Mouse (Mus musculus): ENCODE results near the gene Lsm2. TPM values are rescaled to one million over a fixed set of nuclear protein-coding genes. Genes with fewer than 3 reads are reported as not detected.

The Lsm2 gene
- polyA plus RNA-seq, 1 experiment from 2014 or later, result 216 TPM

DNA sequence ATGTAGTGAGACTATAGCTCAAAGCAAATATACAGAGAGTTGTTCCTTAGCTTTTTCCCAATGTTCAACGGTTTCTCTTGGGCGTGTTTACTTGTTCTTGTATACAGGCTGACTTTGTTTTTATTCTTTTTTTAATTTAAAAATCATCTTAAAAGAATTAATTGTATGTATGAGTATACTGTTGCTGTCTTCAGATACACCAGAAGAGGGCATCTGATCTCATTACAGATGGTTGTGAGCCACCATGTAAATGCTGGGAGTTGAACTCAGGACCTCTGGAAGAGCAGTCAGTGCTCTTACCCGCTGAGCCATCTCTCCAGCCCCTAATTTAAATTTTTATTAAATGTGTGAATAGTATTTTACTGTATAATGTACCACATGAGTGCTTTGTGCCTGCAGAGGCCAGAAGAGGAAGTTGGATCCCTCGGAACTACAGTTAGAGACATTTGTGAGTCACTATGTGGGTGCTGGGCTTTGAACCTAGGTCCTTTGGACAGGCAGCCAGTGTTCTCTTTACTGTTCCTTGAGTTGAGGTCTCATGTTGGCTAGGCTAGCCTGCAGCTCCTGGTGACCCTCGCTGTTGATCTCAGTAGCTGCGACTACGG, 25.8 kb downstream of the Lsm2 start:
- ATAC-seq (replicated peaks; ENCODE audit: low FRiP score, low TSS enrichment, low read depth), result no peak
- H3K27ac ChIP-seq (ENCODE audit: low read depth), result no peak overlapping the region
- no peak for DNase-seq (ENCODE audit: low spot score)
- WGBS, result 93% methylated on average over 7 of the region's 7 CpGs
- H3K36me3 ChIP-seq (ENCODE audit: control insufficient read depth, insufficient read depth, low read length), result peaks cover 84% of the 10 kb centered on the region
- peaks cover 10% of the 10 kb centered on the region for H3K4me1 ChIP-seq (replicated peaks; ENCODE audit: control insufficient read depth, insufficient read depth, low read length)
- H3K9ac ChIP-seq (ENCODE audit: low read length), result no peak overlapping the region
- no peak overlapping the region for H3K4me2 ChIP-seq (ENCODE audit: low read length)
- H3K4me3 ChIP-seq (ENCODE audit: low read depth, low read length), result no peak overlapping the region
- H3K9me3 ChIP-seq (ENCODE audit: control insufficient read depth, low read length), result no peaks in the 10 kb centered on the region
- no peaks in the 10 kb centered on the region for H3K27me3 ChIP-seq (replicated peaks; ENCODE audit: control insufficient read depth, insufficient read depth, low read length)

DNA sequence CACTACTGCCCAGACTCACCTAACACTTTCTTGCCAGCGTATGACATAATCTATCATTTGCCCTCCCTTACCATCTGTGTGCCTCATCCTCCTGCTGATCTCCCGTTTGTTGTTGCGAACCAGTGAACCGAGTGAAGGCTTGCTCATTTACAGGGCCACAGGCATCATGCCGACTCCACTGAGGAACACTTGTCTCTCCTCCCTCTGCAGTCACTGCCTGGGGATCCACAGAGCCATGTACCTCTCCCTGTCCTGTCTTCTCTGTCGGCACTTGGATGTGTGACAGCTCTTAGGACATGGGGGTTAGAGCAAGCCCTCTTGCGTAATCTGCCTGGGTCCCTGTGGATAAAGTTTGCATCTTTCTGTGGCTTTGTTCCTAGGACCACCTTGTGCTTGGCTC, 27.9 kb downstream of the Lsm2 start:
- Histone ChIP-seq H3K9ac (ENCODE audit: low read length) (no peak overlapping the region), H3K27me3 (replicated peaks; ENCODE audit: control insufficient read depth, insufficient read depth, low read length) (no peaks in the 10 kb centered on the region), H3K4me3 (ENCODE audit: low read depth, low read length) (no peak overlapping the region), H3K9me3 (ENCODE audit: control insufficient read depth, low read length) (no peaks in the 10 kb centered on the region), H3K36me3 (ENCODE audit: control insufficient read depth, insufficient read depth, low read length) (peaks cover 98% of the 10 kb centered on the region), H3K4me1 (replicated peaks; ENCODE audit: control insufficient read depth, insufficient read depth, low read length) (no peaks in the 10 kb centered on the region), H3K27ac (ENCODE audit: low read depth) (no peak overlapping the region), H3K4me2 (ENCODE audit: low read length) (no peak overlapping the region)
- ATAC-seq (replicated peaks; ENCODE audit: low FRiP score, low TSS enrichment, low read depth), result no peak
- DNase-seq (ENCODE audit: low spot score), result no peak
- WGBS, result 87% methylated on average over 7 of the region's 7 CpGs

DNA sequence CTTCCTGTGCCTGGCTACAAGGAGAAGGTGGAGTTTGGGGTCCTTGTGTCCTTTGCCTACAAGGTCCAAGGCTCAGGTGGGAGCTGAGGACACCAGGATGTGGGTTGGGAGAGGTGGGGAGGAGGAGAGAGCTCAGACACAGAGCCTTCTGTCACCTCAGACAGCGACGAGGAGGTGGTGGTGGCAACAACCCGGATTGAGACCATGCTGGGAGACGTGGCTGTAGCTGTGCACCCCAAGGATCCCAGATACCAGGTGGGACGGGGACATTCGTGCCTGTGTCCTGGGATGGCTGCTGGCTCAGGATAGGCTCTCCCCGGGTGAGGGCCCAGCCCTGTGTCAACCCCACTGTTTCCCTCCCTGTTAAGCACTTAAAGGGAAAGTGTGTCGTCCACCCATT, 29.8 kb downstream of the Lsm2 start:
- WGBS, result 93% methylated on average over 8 of the region's 8 CpGs
- no peak for DNase-seq (ENCODE audit: low spot score)
- Histone ChIP-seq H3K36me3 (ENCODE audit: control insufficient read depth, insufficient read depth, low read length) (peaks cover 99% of the 10 kb centered on the region), H3K4me2 (ENCODE audit: low read length) (no peak overlapping the region), H3K27ac (ENCODE audit: low read depth) (no peak overlapping the region), H3K27me3 (replicated peaks; ENCODE audit: control insufficient read depth, insufficient read depth, low read length) (no peaks in the 10 kb centered on the region), H3K4me1 (replicated peaks; ENCODE audit: control insufficient read depth, insufficient read depth, low read length) (no peaks in the 10 kb centered on the region), H3K4me3 (ENCODE audit: low read depth, low read length) (no peak overlapping the region), H3K9me3 (ENCODE audit: control insufficient read depth, low read length) (no peaks in the 10 kb centered on the region), H3K9ac (ENCODE audit: low read length) (no peak overlapping the region)
- no peak for ATAC-seq (replicated peaks; ENCODE audit: low FRiP score, low TSS enrichment, low read depth)

DNA sequence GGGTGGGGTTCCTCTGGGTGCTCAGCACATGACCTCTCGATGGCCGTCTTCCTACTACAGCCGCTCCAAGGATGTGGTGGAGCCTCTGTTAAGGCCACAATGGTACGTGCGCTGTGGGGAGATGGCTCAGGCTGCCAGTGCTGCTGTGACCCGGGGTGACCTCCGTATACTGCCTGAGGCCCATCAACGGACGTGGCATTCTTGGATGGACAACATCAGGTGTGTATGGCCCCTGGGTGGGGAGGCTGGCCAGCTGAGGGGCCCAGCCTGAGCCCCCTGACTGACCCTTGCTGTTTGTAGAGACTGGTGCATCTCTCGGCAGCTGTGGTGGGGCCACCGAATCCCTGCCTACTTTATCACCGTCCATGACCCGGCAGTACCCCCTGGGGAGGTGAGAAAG, 30.8 kb downstream of the Lsm2 start:
- peaks cover 97% of the 10 kb centered on the region for H3K36me3 ChIP-seq (ENCODE audit: control insufficient read depth, insufficient read depth, low read length)
- no peak overlapping the region for H3K9ac ChIP-seq (ENCODE audit: low read length)
- no peak overlapping the region for H3K4me3 ChIP-seq (ENCODE audit: low read depth, low read length)
- WGBS, result 87% methylated on average over 13 of the region's 13 CpGs
- H3K4me1 ChIP-seq (replicated peaks; ENCODE audit: control insufficient read depth, insufficient read depth, low read length), result no peaks in the 10 kb centered on the region
- no peak for DNase-seq (ENCODE audit: low spot score)
- no peak overlapping the region for H3K27ac ChIP-seq (ENCODE audit: low read depth)
- H3K27me3 ChIP-seq (replicated peaks; ENCODE audit: control insufficient read depth, insufficient read depth, low read length), result no peaks in the 10 kb centered on the region
- ATAC-seq (replicated peaks; ENCODE audit: low FRiP score, low TSS enrichment, low read depth), result no peak
- no peak overlapping the region for H3K4me2 ChIP-seq (ENCODE audit: low read length)
- H3K9me3 ChIP-seq (ENCODE audit: control insufficient read depth, low read length), result no peaks in the 10 kb centered on the region

DNA sequence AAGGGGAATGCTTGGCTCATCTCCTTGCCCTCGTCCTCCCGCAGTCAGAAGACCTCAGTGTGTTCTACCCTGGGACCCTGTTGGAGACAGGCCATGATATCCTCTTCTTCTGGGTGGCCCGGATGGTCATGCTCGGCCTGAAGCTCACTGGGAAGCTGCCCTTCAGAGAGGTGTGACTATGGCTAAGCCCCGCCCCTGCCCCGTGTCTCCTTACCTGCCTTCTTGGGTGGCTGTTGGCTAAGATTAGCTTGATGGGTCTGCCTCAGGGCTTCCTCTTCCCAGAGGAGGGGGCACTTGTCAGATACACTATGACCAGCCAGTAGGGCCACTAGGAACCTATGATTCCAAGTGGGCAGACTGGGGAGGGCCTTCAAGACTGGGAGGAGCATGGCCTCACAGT, 31.6 kb downstream of the Lsm2 start:
- H3K4me2 ChIP-seq (ENCODE audit: low read length), result no peak overlapping the region
- no peaks in the 10 kb centered on the region for H3K4me1 ChIP-seq (replicated peaks; ENCODE audit: control insufficient read depth, insufficient read depth, low read length)
- DNase-seq (ENCODE audit: low spot score) (no peak), ATAC-seq (replicated peaks; ENCODE audit: low FRiP score, low TSS enrichment, low read depth) (0 out of 2 replicates have a peak, but pooled peaks have one; percentile 20)
- H3K4me3 ChIP-seq (ENCODE audit: low read depth, low read length), result no peak overlapping the region
- no peak overlapping the region for H3K27ac ChIP-seq (ENCODE audit: low read depth)
- no peak overlapping the region for H3K9ac ChIP-seq (ENCODE audit: low read length)
- WGBS, result 78% methylated on average over 6 of the region's 6 CpGs
- peaks cover 89% of the 10 kb centered on the region for H3K36me3 ChIP-seq (ENCODE audit: control insufficient read depth, insufficient read depth, low read length)
- no peaks in the 10 kb centered on the region for H3K9me3 ChIP-seq (ENCODE audit: control insufficient read depth, low read length)
- H3K27me3 ChIP-seq (replicated peaks; ENCODE audit: control insufficient read depth, insufficient read depth, low read length), result no peaks in the 10 kb centered on the region

DNA sequence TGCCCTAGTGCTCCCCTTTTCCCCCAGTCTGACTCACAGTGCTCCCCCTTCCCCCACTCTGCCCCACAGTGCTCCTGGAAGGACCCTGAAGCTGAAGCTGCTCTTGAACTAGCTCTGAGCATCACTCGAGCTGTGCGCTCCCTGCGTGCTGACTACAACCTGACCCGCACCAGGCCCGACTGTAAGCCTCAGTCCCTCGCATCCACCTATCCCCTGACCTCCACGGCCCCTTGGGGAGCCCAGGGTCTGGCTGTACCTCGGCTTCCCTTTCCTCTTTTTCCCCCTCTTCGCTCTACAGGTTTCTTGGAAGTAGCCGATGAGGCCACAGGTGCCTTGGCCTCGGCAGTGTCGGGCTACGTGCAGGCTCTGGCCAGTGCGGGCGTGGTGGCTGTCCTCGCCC, 33.6 kb downstream of the Lsm2 start:
- peaks cover 68% of the 10 kb centered on the region for H3K36me3 ChIP-seq (ENCODE audit: control insufficient read depth, insufficient read depth, low read length)

DNA sequence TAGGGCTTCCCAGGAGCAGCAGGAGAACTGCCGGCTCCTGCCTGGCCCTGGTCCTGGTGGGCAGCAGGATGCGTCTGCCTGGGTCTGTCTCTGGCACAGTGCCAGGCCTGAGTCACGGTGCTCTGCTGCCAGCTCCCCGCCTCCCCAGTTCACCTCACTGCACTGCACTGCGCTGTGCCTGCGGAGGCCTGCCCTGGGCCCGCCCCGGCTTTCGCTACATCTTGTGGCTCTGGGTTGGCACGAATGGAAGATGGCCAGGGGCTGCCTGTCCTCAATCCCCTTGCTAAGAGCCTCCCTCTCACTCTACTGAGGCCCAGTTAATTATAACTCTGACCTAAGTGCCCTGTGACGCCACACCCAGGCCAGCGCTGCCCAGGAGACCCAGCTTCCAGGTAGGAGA, 34.7 kb downstream of the Lsm2 start, which contains the start of gene Vwa7:
TSS of gene Vwa7 (plus strand) at position 204 of the 400 bp plus-strand sequence.
- no peaks in the 10 kb centered on the region for H3K9me3 ChIP-seq (ENCODE audit: control insufficient read depth, low read length)
- no peak within 1 kb of the TSS for H3K4me3 ChIP-seq (ENCODE audit: low read depth, low read length)
- H3K9ac ChIP-seq (ENCODE audit: low read length), result no peak within 1 kb of the TSS
- DNase-seq (ENCODE audit: low spot score), result no peak
- H3K27ac ChIP-seq (ENCODE audit: low read depth), result no peak within 1 kb of the TSS
- no peak within 1 kb of the TSS for H3K4me2 ChIP-seq (ENCODE audit: low read length)
- H3K27me3 ChIP-seq (replicated peaks; ENCODE audit: control insufficient read depth, insufficient read depth, low read length), result no peaks in the 10 kb centered on the region
- H3K4me1 ChIP-seq (replicated peaks; ENCODE audit: control insufficient read depth, insufficient read depth, low read length), result peaks cover 2% of the 10 kb centered on the region; the same call in 1 of the 2 replicates
- WGBS, result 56% methylated on average over 12 of the region's 12 CpGs
- H3K36me3 ChIP-seq (ENCODE audit: control insufficient read depth, insufficient read depth, low read length), result peaks cover 57% of the 10 kb centered on the region
- peak; percentile 47 for ATAC-seq (replicated peaks; ENCODE audit: low FRiP score, low TSS enrichment, low read depth)

More for the DNA sequence above, 33.6 kb downstream of the Lsm2 start:
- Histone ChIP-seq H3K4me3 (ENCODE audit: low read depth, low read length) (no peak overlapping the region), H3K27ac (ENCODE audit: low read depth) (no peak overlapping the region), H3K4me1 (replicated peaks; ENCODE audit: control insufficient read depth, insufficient read depth, low read length) (no peaks in the 10 kb centered on the region), H3K9me3 (ENCODE audit: control insufficient read depth, low read length) (no peaks in the 10 kb centered on the region), H3K4me2 (ENCODE audit: low read length) (no peak overlapping the region), H3K27me3 (replicated peaks; ENCODE audit: control insufficient read depth, insufficient read depth, low read length) (no peaks in the 10 kb centered on the region), H3K9ac (ENCODE audit: low read length) (no peak overlapping the region)
- whole genome bisulfite sequencing, result 94% methylated on average over 16 of the region's 16 CpGs
- ATAC-seq (replicated peaks; ENCODE audit: low FRiP score, low TSS enrichment, low read depth) (no peak), DNase-seq (ENCODE audit: low spot score) (no peak)

DNA sequence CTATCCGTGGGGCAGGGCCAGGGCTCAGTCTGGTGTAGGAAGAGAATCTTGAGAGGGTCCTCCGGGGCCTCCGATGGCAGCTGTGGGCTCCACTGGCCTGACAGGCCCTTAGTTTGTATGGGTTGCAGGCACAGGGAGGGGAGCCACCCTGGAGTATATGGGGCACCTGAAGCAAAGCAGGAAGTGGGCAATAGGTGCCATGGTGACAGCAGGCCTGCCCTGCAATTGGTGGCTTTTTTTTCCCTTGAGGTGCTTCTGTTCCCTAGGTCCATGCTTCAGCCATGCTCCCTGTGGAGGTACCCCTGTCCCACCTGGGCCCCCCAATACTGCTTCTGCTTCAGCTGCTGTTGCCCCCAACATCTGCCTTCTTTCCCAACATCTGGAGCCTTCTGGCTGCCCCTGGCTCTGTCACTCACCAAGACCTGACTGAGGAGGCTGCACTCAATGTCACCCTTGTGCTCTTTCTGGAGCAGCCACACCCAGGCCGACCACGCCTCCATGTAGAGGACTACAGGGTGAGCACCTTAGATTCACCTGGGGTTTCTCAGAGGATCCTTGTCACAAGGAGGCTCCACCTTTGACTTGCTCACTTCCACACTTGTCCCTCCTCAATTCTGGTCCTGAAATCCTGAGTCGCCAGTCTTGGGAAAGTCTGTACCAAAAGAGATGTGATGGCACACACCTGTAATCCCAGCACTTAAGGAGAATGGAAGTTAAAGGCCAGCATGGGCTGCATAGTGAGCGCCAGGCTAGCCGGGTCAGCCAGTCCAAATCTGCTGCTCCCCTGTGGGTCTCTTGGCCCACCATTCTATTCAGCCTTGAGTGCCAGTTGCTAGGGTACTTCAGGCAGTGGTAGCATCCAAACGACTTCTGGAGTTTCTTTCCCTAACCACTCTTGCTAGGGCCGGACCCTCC, 35.4 kb downstream of the Lsm2 start:
- 81% methylated on average over 10 of the region's 10 CpGs for WGBS
- H3K9ac ChIP-seq (ENCODE audit: low read length), result no peak overlapping the region
- H3K4me1 ChIP-seq (replicated peaks; ENCODE audit: control insufficient read depth, insufficient read depth, low read length), result peaks cover 6% of the 10 kb centered on the region; the same call in 1 of the 2 replicates
- H3K4me2 ChIP-seq (ENCODE audit: low read length), result no peak overlapping the region
- H3K36me3 ChIP-seq (ENCODE audit: control insufficient read depth, insufficient read depth, low read length), result peaks cover 51% of the 10 kb centered on the region
- ATAC-seq (replicated peaks; ENCODE audit: low FRiP score, low TSS enrichment, low read depth) (no peak), DNase-seq (ENCODE audit: low spot score) (no peak)
- H3K9me3 ChIP-seq (ENCODE audit: control insufficient read depth, low read length), result no peaks in the 10 kb centered on the region
- no peak overlapping the region for H3K4me3 ChIP-seq (ENCODE audit: low read depth, low read length)
- H3K27ac ChIP-seq (ENCODE audit: low read depth), result no peak overlapping the region
- H3K27me3 ChIP-seq (replicated peaks; ENCODE audit: control insufficient read depth, insufficient read depth, low read length), result no peaks in the 10 kb centered on the region
